Mouse (Mus musculus) testis, adult 2 months (tissue): ENCODE results near the gene Zcchc9. TPM values are rescaled to one million over a fixed set of nuclear protein-coding genes. Genes with fewer than 3 reads are reported as not detected.

Experiments
- H3K27ac ChIP-seq: fragments of 200-500 bp; 2 replicates; pipeline ENCODE4 v1.5.1; 2012; ENCODE audit warnings: low read depth, low read length; ENCODE audit not compliant: control insufficient read depth, insufficient read depth
- H3K27me3 ChIP-seq: fragments of 200-500 bp; 2 replicates; pipeline ENCODE4 v1.6.1; 2012; ENCODE audit warnings: mild to moderate bottlenecking, low read length, moderate library complexity; ENCODE audit not compliant: control insufficient read depth, insufficient read depth
- H3K36me3 ChIP-seq: fragments of 200-500 bp; 2 replicates; pipeline ENCODE4 v1.6.1; 2012; ENCODE audit warnings: mild to moderate bottlenecking, low read length; ENCODE audit not compliant: control insufficient read depth, insufficient read depth
- H3K4me1 ChIP-seq: fragments of 200-500 bp; 2 replicates; pipeline ENCODE4 v1.6.1; 2012; ENCODE audit warnings: low read length; ENCODE audit not compliant: control insufficient read depth, insufficient read depth
- H3K4me3 ChIP-seq: fragments of 200-500 bp; 2 replicates; pipeline ENCODE4 v1.5.1; 2012; ENCODE audit warnings: low read depth, mild to moderate bottlenecking, low read length, moderate library complexity, mixed read lengths; ENCODE audit not compliant: control insufficient read depth
- CTCF ChIP-seq: fragments of 200-500 bp; IDR thresholded peaks from 2 replicates; pipeline ENCODE4 v1.5.1; 2012; ENCODE audit warnings: low read depth, mild to moderate bottlenecking, inconsistent platforms, low read length, moderate library complexity; ENCODE audit not compliant: control insufficient read depth, insufficient read depth, insufficient replicate concordance
- POLR2A ChIP-seq: fragments of 200-500 bp; IDR thresholded peaks from 2 replicates; pipeline ENCODE4 v1.6.1; 2012; ENCODE audit warnings: low read depth, mild to moderate bottlenecking, inconsistent platforms, low read length, moderate library complexity; ENCODE audit not compliant: control insufficient read depth
- polyA plus RNA-seq: library from polyadenylated mRNA; depleted of rRNA; stranded (reverse); fragments of >200 nt; gene quantifications from 2 replicates; pipeline ENCODE4 v1.2.3, GENCODE M21; 2012

Gene Zcchc9
- polyA plus RNA-seq, 1 experiment = 5.4 TPM

- H3K4me1 ChIP-seq = peaks cover 8% of the 10 kb centered on the region; the same call in 1 of the 2 replicates
- no peak overlapping the region for H3K27ac ChIP-seq
- TF ChIP-seq CTCF = no peak
- no peak for TF ChIP-seq POLR2A
- H3K36me3 ChIP-seq = no peaks in the 10 kb centered on the region
- H3K27me3 ChIP-seq = no peaks in the 10 kb centered on the region
- no peak overlapping the region for H3K4me3 ChIP-seq
These were observed 2.0 kb upstream of the Zcchc9 start for GRCm38 (mm10) chr13:91809476-91809875.

GRCm38 (mm10) chr13:91807874-91808575 is 520 bp upstream of the Zcchc9 start:
- no peaks in the 10 kb centered on the region for H3K27me3 ChIP-seq
- H3K36me3 ChIP-seq = no peaks in the 10 kb centered on the region
- no peak for TF ChIP-seq CTCF
- no peak for TF ChIP-seq POLR2A
- peak overlapping the region; percentile 96 for H3K4me3 ChIP-seq
- H3K4me1 ChIP-seq = peaks cover 8% of the 10 kb centered on the region; the same call in 1 of the 2 replicates
- H3K27ac ChIP-seq = peak overlapping the region; percentile 86

GRCm38 (mm10) chr13:91801726-91802125 is 5.8 kb downstream of the Zcchc9 start:
- Histone ChIP-seq H3K36me3 (no peaks in the 10 kb centered on the region), H3K27me3 (no peaks in the 10 kb centered on the region)

GRCm38 (mm10) chr13:91797442-91797841 is 10.1 kb downstream of the Zcchc9 start:
- H3K4me3 ChIP-seq = no peak overlapping the region
- no peaks in the 10 kb centered on the region for H3K27me3 ChIP-seq
- no peaks in the 10 kb centered on the region for H3K36me3 ChIP-seq
- H3K4me1 ChIP-seq = no peaks in the 10 kb centered on the region
- H3K27ac ChIP-seq = no peak overlapping the region
- TF ChIP-seq CTCF (no peak), POLR2A (no peak)

More at GRCm38 (mm10) chr13:91801726-91802125, 5.8 kb downstream of the Zcchc9 start:
- Histone ChIP-seq H3K4me3 (no peak overlapping the region), H3K4me1 (no peaks in the 10 kb centered on the region), H3K27ac (no peak overlapping the region)
- TF ChIP-seq CTCF (no peak), POLR2A (no peak)

GRCm38 (mm10) chr13:91796916-91797315 is 10.6 kb downstream of the Zcchc9 start:
- H3K27me3 ChIP-seq = no peaks in the 10 kb centered on the region
- H3K4me3 ChIP-seq = no peak overlapping the region
- no peak for TF ChIP-seq CTCF
- no peaks in the 10 kb centered on the region for H3K36me3 ChIP-seq
- H3K27ac ChIP-seq = no peak overlapping the region
- no peaks in the 10 kb centered on the region for H3K4me1 ChIP-seq

GRCm38 (mm10) chr13:91796003-91796402 is 11.5 kb downstream of the Zcchc9 start:
- TF ChIP-seq POLR2A (no peak), CTCF (no peak)
- Histone ChIP-seq H3K36me3 (no peaks in the 10 kb centered on the region), H3K27ac (no peak overlapping the region), H3K27me3 (no peaks in the 10 kb centered on the region), H3K4me3 (no peak overlapping the region), H3K4me1 (no peaks in the 10 kb centered on the region)

GRCm38 (mm10) chr13:91795593-91795992 is 11.9 kb downstream of the Zcchc9 start:
- TF ChIP-seq CTCF (no peak), POLR2A (no peak)
- Histone ChIP-seq H3K4me1 (no peaks in the 10 kb centered on the region), H3K4me3 (no peak overlapping the region), H3K27ac (no peak overlapping the region), H3K27me3 (no peaks in the 10 kb centered on the region), H3K36me3 (no peaks in the 10 kb centered on the region)
